Mouse (Mus musculus): Measurements from ENCODE around the gene Xirp1. TPM values are rescaled to one million over a fixed set of nuclear protein-coding genes. Genes with fewer than 3 reads are reported as not detected.
A peak's percentile ranks its signal among the peaks of the same experiment; 100 is the strongest.

Gene Xirp1
- polyA plus RNA-seq, 1 experiment from 2014 or later = 0.05 TPM

- Histone ChIP-seq H3K27ac (replicated peaks) (no peak overlapping the region), H3K4me3 (ENCODE audit: low read depth, low read length) (no peak overlapping the region), H3K9me3 (ENCODE audit: control insufficient read depth, low read length) (no peaks in the 10 kb centered on the region), H3K4me2 (replicated peaks; ENCODE audit: low read depth) (no peak overlapping the region), H3K4me1 (replicated peaks; ENCODE audit: control insufficient read depth, insufficient read depth) (peaks cover 15% of the 10 kb centered on the region; the same call in 1 of the 2 replicates), H3K36me3 (ENCODE audit: control insufficient read depth, insufficient read depth, low read length) (0 out of 2 replicates have a peak, but pooled peaks cover 3% of the 10 kb centered on the region), H3K27me3 (ENCODE audit: control insufficient read depth, insufficient read depth, low read length) (no peaks in the 10 kb centered on the region; the same call in 1 of the 2 replicates), H3K9ac (ENCODE audit: low read length) (no peak overlapping the region)
- TF ChIP-seq EP300 (optimal IDR thresholded peaks at IDR 0.05) (no peak), CTCF (IDR thresholded peaks at IDR 0.05; ENCODE audit: low read depth) (no peak)
- DNase-seq (ENCODE audit: low spot score) (no peak), ATAC-seq (ENCODE audit: low FRiP score, low TSS enrichment) (no peak)
- WGBS = 70% methylated on average over 6 of the region's 6 CpGs
These were observed 44.5 kb downstream of the Xirp1 start for GRCm38 (mm10) chr9:119978811-119979441.

DNA sequence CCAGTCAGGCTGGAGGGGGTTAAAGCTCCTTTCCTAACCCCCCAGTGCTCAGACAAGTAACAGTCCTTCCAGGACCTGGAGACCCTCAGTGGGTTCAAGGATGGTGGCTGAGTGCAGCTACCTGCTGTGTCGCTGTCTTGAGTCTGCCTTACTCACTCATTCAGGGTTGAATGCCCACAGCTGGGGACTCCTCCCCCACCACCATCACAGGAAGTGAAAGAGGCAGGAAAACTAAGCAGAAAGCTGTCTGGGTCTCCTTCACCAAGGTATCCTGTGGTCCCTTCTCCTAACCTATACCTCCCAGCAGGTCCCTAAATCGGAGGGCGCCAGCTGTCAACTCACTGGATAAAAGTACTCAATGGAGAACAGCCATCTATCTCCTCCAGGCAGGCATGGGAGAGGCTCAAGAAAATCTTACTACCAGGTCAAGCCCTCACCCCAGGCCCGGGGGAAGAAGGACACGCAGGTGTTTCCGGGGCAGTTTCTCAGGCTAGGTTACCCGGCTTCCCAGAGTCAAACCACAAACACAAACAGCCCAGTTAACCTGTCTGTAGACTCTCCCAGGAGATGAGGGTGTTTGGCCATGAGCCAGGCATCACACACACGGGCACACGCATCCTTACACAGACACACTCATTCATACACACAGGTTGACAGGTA lies 45.1 kb downstream of the Xirp1 start:
- Histone ChIP-seq H3K27ac (replicated peaks) (no peak overlapping the region; the same call in 1 of the 2 replicates), H3K4me1 (replicated peaks; ENCODE audit: control insufficient read depth, insufficient read depth) (peaks cover 15% of the 10 kb centered on the region; the same call in 1 of the 2 replicates), H3K9me3 (ENCODE audit: control insufficient read depth, low read length) (no peaks in the 10 kb centered on the region), H3K36me3 (ENCODE audit: control insufficient read depth, insufficient read depth, low read length) (peaks cover 10% of the 10 kb centered on the region; the same call in 1 of the 2 replicates), H3K4me2 (replicated peaks; ENCODE audit: low read depth) (no peak overlapping the region), H3K4me3 (ENCODE audit: low read depth, low read length) (no peak overlapping the region), H3K9ac (ENCODE audit: low read length) (peak overlapping the region; percentile 23; the same call in 1 of the 2 replicates), H3K27me3 (ENCODE audit: control insufficient read depth, insufficient read depth, low read length) (no peaks in the 10 kb centered on the region; the same call in 1 of the 2 replicates)
- WGBS = 42% methylated on average over 9 of the region's 9 CpGs
- DNase-seq (ENCODE audit: low spot score) (no peak), ATAC-seq (ENCODE audit: low FRiP score, low TSS enrichment) (no peak)
- TF ChIP-seq CTCF (IDR thresholded peaks at IDR 0.05; ENCODE audit: low read depth) = no peak
- no peak for TF ChIP-seq EP300 (optimal IDR thresholded peaks at IDR 0.05)

GRCm38 (mm10) chr9:119977557-119978060 lies 45.8 kb downstream of the Xirp1 start:
- H3K27me3 ChIP-seq (ENCODE audit: control insufficient read depth, insufficient read depth, low read length) = no peaks in the 10 kb centered on the region; the same call in 1 of the 2 replicates
- H3K27ac ChIP-seq (replicated peaks) = no peak overlapping the region; the same call in 1 of the 2 replicates
- H3K4me3 ChIP-seq (ENCODE audit: low read depth, low read length) = no peak overlapping the region
- H3K4me1 ChIP-seq (replicated peaks; ENCODE audit: control insufficient read depth, insufficient read depth) = peaks cover 15% of the 10 kb centered on the region; the same call in 1 of the 2 replicates
- WGBS = 32% methylated on average over 5 of the region's 5 CpGs
- no peak for DNase-seq (ENCODE audit: low spot score)
- H3K36me3 ChIP-seq (ENCODE audit: control insufficient read depth, insufficient read depth, low read length) = peaks cover 16% of the 10 kb centered on the region; the same call in 1 of the 2 replicates
- ATAC-seq (ENCODE audit: low FRiP score, low TSS enrichment) = no peak
- no peak for TF ChIP-seq CTCF (IDR thresholded peaks at IDR 0.05; ENCODE audit: low read depth)
- TF ChIP-seq EP300 (optimal IDR thresholded peaks at IDR 0.05) = no peak
- H3K9ac ChIP-seq (ENCODE audit: low read length) = no peak overlapping the region
- H3K9me3 ChIP-seq (ENCODE audit: control insufficient read depth, low read length) = no peaks in the 10 kb centered on the region
- no peak overlapping the region for H3K4me2 ChIP-seq (replicated peaks; ENCODE audit: low read depth)

DNA sequence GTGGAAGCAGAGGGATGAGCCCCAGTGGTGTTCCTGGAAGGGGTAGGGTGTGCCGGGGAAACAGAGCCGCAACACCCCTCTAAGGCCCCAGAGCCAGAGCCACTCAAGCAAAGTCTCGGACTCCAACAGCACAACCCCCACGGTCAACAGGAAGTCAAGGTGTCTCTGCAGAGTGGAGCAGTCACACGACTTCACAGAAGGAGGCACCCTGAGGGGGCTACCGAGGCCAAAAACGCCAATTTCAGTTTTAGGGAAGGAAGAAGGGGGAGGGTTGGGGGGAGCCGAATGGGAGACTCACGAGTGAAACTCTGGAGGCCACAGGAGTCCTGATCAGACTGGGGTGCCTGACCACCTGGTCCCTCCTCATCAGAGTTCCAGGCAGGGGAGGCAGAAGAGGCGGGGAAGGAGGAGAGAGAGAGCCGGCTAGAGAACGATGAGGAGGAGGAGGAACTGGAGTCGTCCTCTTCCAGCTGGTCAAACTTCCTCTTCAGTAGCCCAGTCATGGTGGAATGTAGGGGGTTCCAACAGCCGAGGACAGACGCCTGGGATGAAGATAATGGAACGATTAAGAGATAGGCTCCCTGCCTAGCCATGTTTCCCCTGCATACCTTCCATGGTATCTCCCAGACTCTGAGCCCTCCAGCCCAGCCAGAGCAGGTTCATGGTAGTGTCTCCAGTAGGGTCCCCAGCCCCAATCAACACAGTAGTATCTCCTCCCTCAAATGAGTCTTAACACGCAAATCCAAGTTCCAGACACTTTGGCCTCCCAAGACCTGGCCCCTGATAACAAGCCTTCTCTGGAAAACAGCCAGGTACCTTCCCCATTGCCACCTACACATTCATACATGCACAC lies 46.5 kb downstream of the Xirp1 start:
- H3K9me3 ChIP-seq (ENCODE audit: control insufficient read depth, low read length) = no peaks in the 10 kb centered on the region
- 31% methylated on average over 17 of the region's 17 CpGs for WGBS
- no peak overlapping the region for H3K4me2 ChIP-seq (replicated peaks; ENCODE audit: low read depth)
- DNase-seq (ENCODE audit: low spot score) (no peak), ATAC-seq (ENCODE audit: low FRiP score, low TSS enrichment) (no peak)
- H3K36me3 ChIP-seq (ENCODE audit: control insufficient read depth, insufficient read depth, low read length) = peaks cover 23% of the 10 kb centered on the region
- no peak overlapping the region for H3K4me3 ChIP-seq (ENCODE audit: low read depth, low read length)
- H3K9ac ChIP-seq (ENCODE audit: low read length) = no peak overlapping the region
- no peak for TF ChIP-seq EP300 (optimal IDR thresholded peaks at IDR 0.05)
- no peak for TF ChIP-seq CTCF (IDR thresholded peaks at IDR 0.05; ENCODE audit: low read depth)
- H3K27me3 ChIP-seq (ENCODE audit: control insufficient read depth, insufficient read depth, low read length) = no peaks in the 10 kb centered on the region; the same call in 1 of the 2 replicates
- H3K4me1 ChIP-seq (replicated peaks; ENCODE audit: control insufficient read depth, insufficient read depth) = peaks cover 15% of the 10 kb centered on the region; the same call in 1 of the 2 replicates
- no peak overlapping the region for H3K27ac ChIP-seq (replicated peaks)

DNA sequence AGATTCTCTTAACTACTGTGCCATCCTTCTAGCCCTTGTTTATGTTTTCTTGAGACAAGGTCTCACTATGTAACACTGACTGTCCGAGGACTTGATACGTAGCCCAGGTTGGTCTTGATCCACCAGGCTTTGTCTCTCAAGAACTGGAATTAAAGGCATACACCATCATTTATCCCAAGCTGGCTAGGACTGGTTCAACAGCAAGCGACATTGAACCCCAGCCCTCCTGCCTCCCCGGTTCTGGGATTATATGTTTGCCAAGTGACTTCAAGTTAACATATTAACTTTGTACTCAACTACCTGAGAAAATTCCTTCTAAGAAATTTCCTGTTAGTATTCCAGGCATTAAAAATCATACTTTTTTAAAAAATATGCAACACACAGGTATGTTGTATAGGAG lies 48.1 kb downstream of the Xirp1 start:
- Histone ChIP-seq H3K9me3 (ENCODE audit: control insufficient read depth, low read length) (no peaks in the 10 kb centered on the region), H3K4me1 (replicated peaks; ENCODE audit: control insufficient read depth, insufficient read depth) (0 out of 2 replicates have a peak, but pooled peaks cover 12% of the 10 kb centered on the region), H3K9ac (ENCODE audit: low read length) (no peak overlapping the region), H3K36me3 (ENCODE audit: control insufficient read depth, insufficient read depth, low read length) (peaks cover 25% of the 10 kb centered on the region), H3K4me3 (ENCODE audit: low read depth, low read length) (no peak overlapping the region), H3K27ac (replicated peaks) (no peak overlapping the region), H3K4me2 (replicated peaks; ENCODE audit: low read depth) (no peak overlapping the region), H3K27me3 (ENCODE audit: control insufficient read depth, insufficient read depth, low read length) (no peaks in the 10 kb centered on the region; the same call in 1 of the 2 replicates)
- TF ChIP-seq CTCF (IDR thresholded peaks at IDR 0.05; ENCODE audit: low read depth) (no peak), EP300 (optimal IDR thresholded peaks at IDR 0.05) (no peak)
- DNase-seq (ENCODE audit: low spot score) (no peak), ATAC-seq (ENCODE audit: low FRiP score, low TSS enrichment) (no peak)
- 77% methylated on average over 4 of the region's 4 CpGs for WGBS
